Mouse (Mus musculus) heart, adult 10 weeks (tissue): ENCODE results near the gene Anapc11. TPM values are rescaled to one million over a fixed set of nuclear protein-coding genes. Genes with fewer than 3 reads are reported as not detected.

Experiments
- polyA plus RNA-seq: library from polyadenylated mRNA; stranded (reverse); fragments of 350-450 nt; fragmentation: Illumina TruSeq; extraction: RNeasy Lipid Tissue Mini Kit (QIAGEN cat#74804); gene quantifications from one replicate; pipeline ENCODE4 v1.2.3, GENCODE M21; 2014; ENCODE audit warnings: low read depth, low replicate concordance

Gene Anapc11
- polyA plus RNA-seq = 53.2 TPM

GRCm38 (mm10) chr11:120598283-120598989, at the start of gene Anapc11, which contains the start of gene Alyref:
TSS of gene Anapc11 (plus strand) at chr11:120598421.
TSS of gene Alyref (minus strand) at chr11:120598365.

GRCm38 (mm10) chr11:120549168-120549945, 48.9 kb upstream of the Anapc11 start, which contains the start of gene Mcrip1:
TSS of gene Mcrip1 (minus strand) at chr11:120549727.

GRCm38 (mm10) chr11:120550810-120551440, 47.3 kb upstream of the Anapc11 start, which contains the start of gene Ppp1r27:
TSS of gene Ppp1r27 (minus strand) at chr11:120551132.

GRCm38 (mm10) chr11:120572752-120573584, 25.3 kb upstream of the Anapc11 start, which contains the start of gene P4hb:
TSS of gene P4hb (minus strand) at chr11:120573253.

GRCm38 (mm10) chr11:120581490-120582267, 16.5 kb upstream of the Anapc11 start, which contains the start of gene Arhgdia:
TSS of gene Arhgdia (minus strand) at chr11:120581624.

GRCm38 (mm10) chr11:120608241-120609034, 10.2 kb downstream of the Anapc11 start, which contains the start of gene Npb:
TSS of gene Npb (plus strand) at chr11:120608477.

GRCm38 (mm10) chr11:120617519-120618112, 19.4 kb downstream of the Anapc11 start, which contains the start of gene Pcyt2:
TSS of gene Pcyt2 (minus strand) at chr11:120617936.

GRCm38 (mm10) chr11:120625152-120625775, 27.0 kb downstream of the Anapc11 start, which contains the start of gene Sirt7:
TSS of gene Sirt7 (minus strand) at chr11:120625240.

GRCm38 (mm10) chr11:120633520-120634343, 35.5 kb downstream of the Anapc11 start, which contains the start of gene Mafg:
TSS of gene Mafg (minus strand) at chr11:120633600.

GRCm38 (mm10) chr11:120643601-120643987, 45.4 kb downstream of the Anapc11 start, which contains the start of gene Pycr1:
TSS of gene Pycr1 (minus strand) at chr11:120643769.

GRCm38 (mm10) chr11:120648001-120648476, 49.8 kb downstream of the Anapc11 start, which contains the start of gene Myadml2:
TSS of gene Myadml2 (minus strand) at chr11:120648158.

Other genes with a start within 250 kb of the Anapc11 start
- 443 TPM for gene Actg1, start 249.9 kb upstream of the Anapc11 start, polyA plus RNA-seq
- not detected for gene Fscn2, start 236.9 kb upstream of the Anapc11 start, polyA plus RNA-seq
- 12.4 TPM for gene Faap100, start 219.7 kb upstream of the Anapc11 start, polyA plus RNA-seq
- gene Nploc4, start 160.7 kb upstream of the Anapc11 start, polyA plus RNA-seq = 46.6 TPM
- gene Tspan10, start 155.8 kb upstream of the Anapc11 start, polyA plus RNA-seq = not detected
- 1.0 TPM for gene Pde6g, start 144.9 kb upstream of the Anapc11 start, polyA plus RNA-seq
- gene Oxld1, start 140.4 kb upstream of the Anapc11 start, polyA plus RNA-seq = 53.5 TPM
- gene Ccdc137, start 140.3 kb upstream of the Anapc11 start, polyA plus RNA-seq = 10.3 TPM
- 11.3 TPM for gene Arl16, start 130.8 kb upstream of the Anapc11 start, polyA plus RNA-seq
- 230 TPM for gene Mrpl12, start 113.8 kb upstream of the Anapc11 start, polyA plus RNA-seq
- gene Slc25a10, start 106.6 kb upstream of the Anapc11 start, polyA plus RNA-seq = 12.9 TPM
- 0.81 TPM for gene Gcgr, start 67.7 kb upstream of the Anapc11 start, polyA plus RNA-seq
- gene Mcrip1, start 48.7 kb upstream of the Anapc11 start, polyA plus RNA-seq = 64.9 TPM
- gene Ppp1r27, start 47.3 kb upstream of the Anapc11 start, polyA plus RNA-seq = not detected
- gene P4hb, start 25.2 kb upstream of the Anapc11 start, polyA plus RNA-seq = 176 TPM
- 159 TPM for gene Arhgdia, start 16.8 kb upstream of the Anapc11 start, polyA plus RNA-seq
- gene Alyref, start 56 bp upstream of the Anapc11 start, polyA plus RNA-seq = 25.3 TPM
- not detected for gene Npb, start 10.1 kb downstream of the Anapc11 start, polyA plus RNA-seq
- gene Pcyt2, start 19.5 kb downstream of the Anapc11 start, polyA plus RNA-seq = 72.2 TPM
- 16.4 TPM for gene Sirt7, start 26.8 kb downstream of the Anapc11 start, polyA plus RNA-seq
- gene Mafg, start 35.2 kb downstream of the Anapc11 start, polyA plus RNA-seq = 42.4 TPM
- gene Pycr1, start 45.3 kb downstream of the Anapc11 start, polyA plus RNA-seq = 2.0 TPM
- gene Myadml2, start 49.7 kb downstream of the Anapc11 start, polyA plus RNA-seq = 61.7 TPM
- gene Notum, start 62.8 kb downstream of the Anapc11 start, polyA plus RNA-seq = not detected
- gene Aspscr1, start 74.6 kb downstream of the Anapc11 start, polyA plus RNA-seq = 39.2 TPM
- 53.4 TPM for gene Cenpx, start 115.3 kb downstream of the Anapc11 start, polyA plus RNA-seq
- 12.1 TPM for gene Lrrc45, start 115.5 kb downstream of the Anapc11 start, polyA plus RNA-seq
- 4.0 TPM for gene Rac3, start 123.0 kb downstream of the Anapc11 start, polyA plus RNA-seq
- 23.6 TPM for gene Dcxr, start 128.9 kb downstream of the Anapc11 start, polyA plus RNA-seq
- 30.3 TPM for gene Cbr2, start 133.7 kb downstream of the Anapc11 start, polyA plus RNA-seq
- 3.6 TPM for gene Hmga1b, start 164.4 kb downstream of the Anapc11 start, polyA plus RNA-seq
- 18.9 TPM for gene Rfng, start 185.8 kb downstream of the Anapc11 start, polyA plus RNA-seq
- 66.7 TPM for gene Gps1, start 185.9 kb downstream of the Anapc11 start, polyA plus RNA-seq
- gene Dus1l, start 198.0 kb downstream of the Anapc11 start, polyA plus RNA-seq = 27.0 TPM
- gene Fasn, start 226.1 kb downstream of the Anapc11 start, polyA plus RNA-seq = 30.7 TPM